Mouse (Mus musculus): ENCODE data around the gene Foxn3. TPM values are rescaled to one million over a fixed set of nuclear protein-coding genes. Genes with fewer than 3 reads are reported as not detected.

Foxn3 gene
- total RNA-seq, 2 experiments from 2014 or later: 58.2 to 106 TPM

DNA sequence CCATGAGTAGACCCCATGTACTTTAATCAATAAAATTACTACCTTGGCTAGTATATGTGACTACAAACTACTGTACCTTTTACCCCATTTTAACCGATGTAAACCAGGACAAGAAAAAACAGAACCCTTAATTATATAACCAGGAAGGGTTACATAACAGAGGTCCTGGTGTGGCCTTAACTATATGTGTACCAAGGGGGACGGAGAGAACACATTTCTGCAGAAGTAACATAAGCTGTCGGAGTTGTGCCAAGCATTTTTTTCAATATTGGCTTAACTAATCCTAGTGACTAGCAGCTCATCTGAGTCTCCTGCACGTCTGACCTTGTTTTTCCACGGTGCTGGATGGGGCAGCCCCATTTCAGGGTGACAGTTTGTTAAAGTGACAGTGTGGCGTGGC, 315.4 kb downstream of the Foxn3 start:
- ATAC-seq (replicated peaks; ENCODE audit: low FRiP score, poor library complexity, severe bottlenecking): no peak

GRCm38 (mm10) chr12:99246984-99247746, 316.2 kb downstream of the Foxn3 start:
- no peak for ATAC-seq (replicated peaks; ENCODE audit: low FRiP score, poor library complexity, severe bottlenecking)

DNA sequence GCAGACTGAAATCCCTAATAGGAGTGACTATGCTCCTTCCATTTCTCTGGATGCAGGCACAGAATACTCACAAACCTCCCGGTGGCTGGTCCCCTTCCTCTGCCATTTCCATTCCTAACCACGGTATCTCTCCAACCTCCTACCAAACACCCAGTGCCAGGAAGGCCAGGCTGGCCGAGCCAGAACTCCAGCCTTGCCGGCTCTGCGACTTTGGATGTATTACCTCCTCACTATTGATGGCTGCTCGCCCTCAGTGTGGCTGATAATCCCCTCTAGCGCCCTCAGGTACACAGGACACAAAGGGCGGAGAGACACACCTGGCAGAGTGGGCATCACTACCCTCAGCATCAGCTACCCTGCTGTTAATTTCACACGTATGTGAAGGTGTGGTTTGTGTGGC, 318.7 kb downstream of the Foxn3 start:
- no peak for ATAC-seq (replicated peaks; ENCODE audit: low FRiP score, poor library complexity, severe bottlenecking)

DNA sequence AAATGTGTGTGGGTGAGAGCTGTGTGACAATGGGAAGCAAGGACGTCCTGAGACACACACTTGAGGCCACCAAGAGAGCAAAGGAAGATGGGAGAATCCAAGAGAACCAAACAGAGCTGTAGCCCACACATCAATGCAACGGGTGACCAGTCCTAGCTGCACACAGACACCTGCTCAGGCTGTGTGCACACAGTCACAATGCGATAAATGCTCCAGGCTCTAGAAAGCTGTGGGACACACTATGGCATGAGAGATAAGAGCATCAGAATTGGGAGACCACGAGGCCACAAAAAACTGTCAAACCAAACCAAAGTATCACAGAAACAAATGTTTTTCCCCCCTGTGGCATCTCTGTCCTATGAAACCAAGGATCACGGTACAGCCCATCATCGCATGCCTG, 319.1 kb downstream of the Foxn3 start:
- ATAC-seq (replicated peaks; ENCODE audit: low FRiP score, poor library complexity, severe bottlenecking): no peak

DNA sequence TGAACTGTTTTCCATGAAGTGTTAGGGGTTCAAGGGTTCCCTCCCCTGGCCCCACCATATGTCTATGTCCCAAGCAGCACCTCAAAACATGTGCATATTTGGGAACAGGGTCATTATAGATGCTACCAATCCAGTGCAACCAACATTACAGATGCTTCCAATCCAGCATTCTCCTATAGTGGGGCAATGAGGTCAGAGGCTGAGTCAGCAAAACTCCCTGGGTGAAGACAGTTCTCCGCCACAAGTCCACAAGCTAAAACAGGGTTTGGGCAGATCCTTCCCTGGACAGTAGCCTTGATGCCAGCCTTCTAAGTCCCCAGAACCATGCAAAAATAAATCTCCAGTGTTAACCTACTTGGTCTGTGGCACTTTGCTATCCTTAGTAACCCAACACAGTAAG, 320.1 kb downstream of the Foxn3 start:
- no peak for ATAC-seq (replicated peaks; ENCODE audit: low FRiP score, poor library complexity, severe bottlenecking)

- no peak for ATAC-seq (replicated peaks; ENCODE audit: low FRiP score, poor library complexity, severe bottlenecking)
Measured at GRCm38 (mm10) chr12:99240185-99240726, 323.1 kb downstream of the Foxn3 start.

- ATAC-seq (replicated peaks; ENCODE audit: low FRiP score, poor library complexity, severe bottlenecking): no peak
Measured at GRCm38 (mm10) chr12:99239735-99240134, 323.6 kb downstream of the Foxn3 start.

GRCm38 (mm10) chr12:99237497-99237896, 325.9 kb downstream of the Foxn3 start:
- no peak for ATAC-seq (replicated peaks; ENCODE audit: low FRiP score, poor library complexity, severe bottlenecking)

DNA sequence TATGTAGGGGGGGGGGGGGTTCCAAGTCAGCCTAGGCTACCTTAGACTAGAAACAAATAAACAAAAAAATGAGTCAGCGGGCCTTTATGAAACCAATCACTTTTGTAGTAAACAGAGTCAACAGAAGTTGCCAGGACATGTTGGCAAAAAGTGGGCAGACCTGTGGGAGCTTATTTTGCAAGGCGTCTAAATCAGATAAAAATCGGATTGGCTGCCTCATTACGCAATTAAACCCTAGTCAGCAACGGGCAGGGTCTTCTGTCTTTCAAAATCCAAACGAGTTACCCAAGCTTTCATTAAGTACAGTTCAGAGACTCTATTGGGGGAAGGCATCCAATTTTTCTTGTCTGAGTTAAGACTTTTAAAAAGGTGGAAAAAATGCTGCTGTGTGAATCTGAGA, 329.0 kb downstream of the Foxn3 start:
- no peak for ATAC-seq (replicated peaks; ENCODE audit: low FRiP score, poor library complexity, severe bottlenecking)

GRCm38 (mm10) chr12:99233386-99233785, 330.0 kb downstream of the Foxn3 start:
- ATAC-seq (replicated peaks; ENCODE audit: low FRiP score, poor library complexity, severe bottlenecking): no peak

- ATAC-seq (replicated peaks; ENCODE audit: low FRiP score, poor library complexity, severe bottlenecking): no peak
Measured at GRCm38 (mm10) chr12:99232478-99232877, 330.9 kb downstream of the Foxn3 start.

- no peak for ATAC-seq (replicated peaks; ENCODE audit: low FRiP score, poor library complexity, severe bottlenecking)
Measured at GRCm38 (mm10) chr12:99231321-99231720, 332.1 kb downstream of the Foxn3 start.

DNA sequence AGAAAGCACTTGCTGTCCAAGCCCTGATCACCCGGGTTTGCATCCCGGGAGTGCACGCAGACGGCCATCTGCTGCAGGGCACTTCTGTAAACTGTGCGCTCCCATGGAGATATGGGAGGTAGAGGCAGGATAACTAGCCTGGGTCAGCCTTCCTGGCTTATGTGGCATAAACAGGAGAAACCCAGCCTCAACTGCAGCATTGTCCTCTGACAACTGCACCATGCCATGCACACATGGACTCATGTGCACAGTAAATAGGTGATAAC, 332.7 kb downstream of the Foxn3 start:
- no peak for ATAC-seq (replicated peaks; ENCODE audit: low FRiP score, poor library complexity, severe bottlenecking)

- ATAC-seq (replicated peaks; ENCODE audit: low FRiP score, poor library complexity, severe bottlenecking): no peak
Measured at GRCm38 (mm10) chr12:99229973-99230782, 333.2 kb downstream of the Foxn3 start.

DNA sequence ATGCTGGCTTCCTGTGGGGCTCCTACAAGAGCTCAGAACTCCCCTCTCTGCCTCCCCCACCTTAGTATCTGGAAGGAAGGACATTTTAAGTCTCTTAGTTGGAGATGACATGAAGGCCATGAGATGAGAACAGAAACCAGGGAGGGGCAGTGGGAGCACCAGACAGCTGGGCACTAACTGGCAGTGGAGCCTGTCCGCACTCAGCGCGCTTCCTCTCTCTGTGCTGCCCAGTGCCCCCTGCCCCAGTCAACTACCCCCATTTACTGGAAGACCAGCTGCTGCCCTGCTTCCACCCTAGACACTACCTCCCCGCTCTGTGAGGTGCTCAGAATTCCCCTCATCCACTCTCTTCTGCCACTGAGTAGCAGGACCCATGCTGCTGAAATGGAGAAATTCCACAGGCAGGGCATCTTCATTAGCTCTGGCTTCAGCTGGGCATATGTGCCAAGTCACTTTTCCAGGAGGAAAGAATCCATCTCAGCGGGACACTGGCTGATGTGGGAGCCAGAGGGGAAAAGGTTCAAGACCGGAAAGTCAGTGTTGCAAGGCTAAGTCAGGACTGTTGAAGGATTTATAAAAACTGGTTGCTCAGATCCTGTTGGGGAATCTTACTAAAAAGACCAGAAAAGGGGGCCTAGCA, 335.9 kb downstream of the Foxn3 start:
- no peak for ATAC-seq (replicated peaks; ENCODE audit: low FRiP score, poor library complexity, severe bottlenecking)

- ATAC-seq (replicated peaks; ENCODE audit: low FRiP score, poor library complexity, severe bottlenecking): no peak
Measured at GRCm38 (mm10) chr12:99224863-99225603, 338.3 kb downstream of the Foxn3 start.

- no peak for ATAC-seq (replicated peaks; ENCODE audit: low FRiP score, poor library complexity, severe bottlenecking)
Measured at GRCm38 (mm10) chr12:99221087-99221846, 342.1 kb downstream of the Foxn3 start.

DNA sequence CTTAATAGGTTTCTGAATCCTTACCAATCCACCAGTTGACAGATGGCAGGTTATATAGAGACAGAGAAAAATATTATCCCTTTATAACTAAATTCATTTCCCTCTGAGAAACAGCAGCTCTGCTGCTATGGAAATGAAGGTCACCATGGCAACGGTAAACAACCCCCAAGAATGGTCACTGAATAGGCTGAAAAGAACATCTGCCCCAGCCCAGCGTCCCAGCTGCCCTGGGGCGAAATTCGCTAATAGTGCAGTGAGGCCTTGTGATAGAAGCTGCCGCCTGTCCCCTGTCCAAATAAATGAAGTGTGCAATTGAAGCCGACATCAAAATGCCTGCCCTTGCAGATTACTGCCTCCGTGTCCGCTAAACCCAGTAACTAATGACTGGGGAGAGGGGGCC, 343.0 kb downstream of the Foxn3 start:
- no peak for ATAC-seq (replicated peaks; ENCODE audit: low FRiP score, poor library complexity, severe bottlenecking)

DNA sequence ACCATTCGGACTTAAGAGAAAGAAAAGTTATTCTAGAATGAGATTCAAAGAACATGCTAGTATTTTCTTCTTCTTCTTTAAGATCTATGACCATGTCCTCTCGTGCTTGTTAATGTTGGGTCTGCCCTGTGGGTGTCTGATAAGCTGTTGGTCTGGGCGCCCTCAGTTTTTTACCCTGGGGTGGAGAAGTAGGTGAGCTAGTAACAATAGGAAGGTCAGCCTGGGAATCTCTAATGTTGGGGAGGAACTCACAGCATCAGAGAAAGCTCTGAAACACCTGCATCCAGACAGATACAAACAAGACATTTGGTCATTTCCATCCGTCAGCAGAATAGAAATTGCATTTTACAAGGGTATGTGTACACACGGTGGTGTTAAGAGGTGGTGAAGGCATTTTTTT, 343.6 kb downstream of the Foxn3 start:
- ATAC-seq (replicated peaks; ENCODE audit: low FRiP score, poor library complexity, severe bottlenecking): no peak
